Mouse (Mus musculus): ENCODE results near the gene Lhfpl3.
A peak's percentile ranks its signal among the peaks of the same experiment; 100 is the strongest.
"Not testable (repeated sequence)": the region's sequence is repeated elsewhere in the genome, so short reads cannot be mapped to it uniquely, and the experiment has no call there.

Lhfpl3 gene

GRCm38 (mm10) chr5:22745885-22746532, at the start of gene Lhfpl3:
Lhfpl3 (plus strand) TSS chr5:22746059.
- no peak for DNase-seq (ENCODE audit: low read depth, low spot score)

- DNase-seq (ENCODE audit: low read depth, low spot score) = not testable (repeated sequence)
Measured at GRCm38 (mm10) chr5:22706271-22706670, 39.6 kb upstream of the Lhfpl3 start.

- DNase-seq (ENCODE audit: low read depth, low spot score) = no peak
Measured at GRCm38 (mm10) chr5:22745529-22745884, 352 bp upstream of the Lhfpl3 start.

- no peak for DNase-seq (ENCODE audit: low read depth, low spot score)
Measured at GRCm38 (mm10) chr5:22746533-22747021, 718 bp downstream of the Lhfpl3 start.

- no peak for DNase-seq (ENCODE audit: low read depth, low spot score)
Measured at GRCm38 (mm10) chr5:22747305-22747704, 1.4 kb downstream of the Lhfpl3 start.

GRCm38 (mm10) chr5:22757261-22757660, 11.4 kb downstream of the Lhfpl3 start:
- DNase-seq (ENCODE audit: low read depth, low spot score) = no peak

GRCm38 (mm10) chr5:22770726-22771125, 24.9 kb downstream of the Lhfpl3 start:
- DNase-seq (ENCODE audit: low read depth, low spot score) = no peak

GRCm38 (mm10) chr5:22795361-22795760, 49.5 kb downstream of the Lhfpl3 start:
- no peak for DNase-seq (ENCODE audit: low read depth, low spot score)

- no peak for DNase-seq (ENCODE audit: low read depth, low spot score)
Measured at GRCm38 (mm10) chr5:22813426-22813825, 67.6 kb downstream of the Lhfpl3 start.

- no peak for DNase-seq (ENCODE audit: low read depth, low spot score)
Measured at GRCm38 (mm10) chr5:22829822-22830450, 84.1 kb downstream of the Lhfpl3 start.

- DNase-seq (ENCODE audit: low read depth, low spot score) = no peak
Measured at GRCm38 (mm10) chr5:22851572-22851971, 105.7 kb downstream of the Lhfpl3 start.

GRCm38 (mm10) chr5:22853503-22853902, 107.6 kb downstream of the Lhfpl3 start:
- no peak for DNase-seq (ENCODE audit: low read depth, low spot score)

- no peak for DNase-seq (ENCODE audit: low read depth, low spot score)
Measured at GRCm38 (mm10) chr5:22856480-22856879, 110.6 kb downstream of the Lhfpl3 start.

- peak; percentile 4 for DNase-seq (ENCODE audit: low read depth, low spot score)
Measured at GRCm38 (mm10) chr5:22861399-22861798, 115.5 kb downstream of the Lhfpl3 start.

GRCm38 (mm10) chr5:22869031-22869430, 123.2 kb downstream of the Lhfpl3 start:
- no peak for DNase-seq (ENCODE audit: low read depth, low spot score)

GRCm38 (mm10) chr5:22872417-22872816, 126.6 kb downstream of the Lhfpl3 start:
- no peak for DNase-seq (ENCODE audit: low read depth, low spot score)

- DNase-seq (ENCODE audit: low read depth, low spot score) = no peak
Measured at GRCm38 (mm10) chr5:22888345-22888744, 142.5 kb downstream of the Lhfpl3 start.

GRCm38 (mm10) chr5:22889481-22889880, 143.6 kb downstream of the Lhfpl3 start:
- DNase-seq (ENCODE audit: low read depth, low spot score) = no peak

GRCm38 (mm10) chr5:22897228-22897627, 151.4 kb downstream of the Lhfpl3 start:
- DNase-seq (ENCODE audit: low read depth, low spot score) = no peak

GRCm38 (mm10) chr5:22897656-22898289, 151.9 kb downstream of the Lhfpl3 start:
- DNase-seq (ENCODE audit: low read depth, low spot score) = no peak

GRCm38 (mm10) chr5:22898593-22898992, 152.7 kb downstream of the Lhfpl3 start:
- no peak for DNase-seq (ENCODE audit: low read depth, low spot score)

- no peak for DNase-seq (ENCODE audit: low read depth, low spot score)
Measured at GRCm38 (mm10) chr5:22899913-22900312, 154.1 kb downstream of the Lhfpl3 start.

GRCm38 (mm10) chr5:22917197-22917596, 171.3 kb downstream of the Lhfpl3 start:
- DNase-seq (ENCODE audit: low read depth, low spot score) = no peak
